Mouse (Mus musculus) cerebellum, postnatal 14 days (tissue): ENCODE results near the gene Scn2a.
"Not testable (repeated sequence)": the region's sequence is repeated elsewhere in the genome, so short reads cannot be mapped to it uniquely, and the experiment has no call there.

Experiments used
- DNase-seq, 2 experiments: peaks; one replicate each; pipeline ENCODE4 v3.0.0; 2021; ENCODE audit warnings: mixed read lengths in 2 of 2

Gene Scn2a

GRCm38 (mm10) chr2:65701175-65701574 lies 80.6 kb downstream of the Scn2a start:
- no peak for DNase-seq

- DNase-seq = no peak
These were observed 101.7 kb downstream of the Scn2a start for GRCm38 (mm10) chr2:65722219-65722800.

- no peak for DNase-seq
These were observed 124.8 kb downstream of the Scn2a start for GRCm38 (mm10) chr2:65745400-65745799.

- no peak for DNase-seq
These were observed 161.9 kb downstream of the Scn2a start for GRCm38 (mm10) chr2:65782442-65782841.

GRCm38 (mm10) chr2:65783392-65783791 lies 162.8 kb downstream of the Scn2a start:
- DNase-seq = no peak

GRCm38 (mm10) chr2:65792516-65792915 lies 171.9 kb downstream of the Scn2a start:
- peak; percentile 5 to 40 for DNase-seq

GRCm38 (mm10) chr2:65793593-65793992 lies 173.0 kb downstream of the Scn2a start:
- DNase-seq = no peak

- DNase-seq = no peak
These were observed 180.6 kb downstream of the Scn2a start for GRCm38 (mm10) chr2:65801054-65801709.

- DNase-seq = no peak
These were observed 186.0 kb downstream of the Scn2a start for GRCm38 (mm10) chr2:65806556-65806955.

GRCm38 (mm10) chr2:65811203-65811602 lies 190.6 kb downstream of the Scn2a start:
- DNase-seq = not testable (repeated sequence)
